Mouse (Mus musculus) intestine, embryonic 16.5 days (tissue): Measurements from ENCODE around the gene Ctsh. TPM values are rescaled to one million over a fixed set of nuclear protein-coding genes. Genes with fewer than 3 reads are reported as not detected.

Source experiments
- ATAC-seq: fragments of 200-750 bp; cut with Nextera tagmentation; 2 replicates; pipeline ENCODE4 v1.8.0; 2017; ENCODE audit warnings: moderate TSS enrichment, moderate library complexity
- H3K27ac ChIP-seq: fragments of 300-500 bp; sonication (generic); 2 replicates; pipeline ENCODE4 v1.5.1; 2014; ENCODE audit warnings: mild to moderate bottlenecking, low read length
- H3K27me3 ChIP-seq: fragments of 300-500 bp; sonication (generic); replicated peaks from 2 replicates; pipeline ENCODE4 v1.6.1; 2014; ENCODE audit warnings: low read length, control low read depth, mixed read lengths; ENCODE audit not compliant: control insufficient read depth, insufficient read depth
- H3K36me3 ChIP-seq: fragments of 300-500 bp; sonication (generic); 2 replicates; pipeline ENCODE4 v1.6.1; 2014; ENCODE audit warnings: low read length, control low read depth; ENCODE audit not compliant: control insufficient read depth, insufficient read depth
- H3K4me1 ChIP-seq: fragments of 300-500 bp; sonication (generic); 2 replicates; pipeline ENCODE4 v1.6.1; 2014; ENCODE audit warnings: low read length, control low read depth, mixed read lengths; ENCODE audit not compliant: control insufficient read depth, insufficient read depth
- H3K4me2 ChIP-seq: fragments of 300-500 bp; sonication (generic); 2 replicates; pipeline ENCODE4 v1.6.1; 2014; ENCODE audit warnings: low read depth, low read length, control low read depth
- H3K4me3 ChIP-seq: fragments of 300-500 bp; sonication (generic); 2 replicates; pipeline ENCODE4 v1.5.1; 2014; ENCODE audit warnings: mild to moderate bottlenecking, low read length
- H3K9ac ChIP-seq: fragments of 300-500 bp; sonication (generic); 2 replicates; pipeline ENCODE4 v1.6.1; 2014; ENCODE audit warnings: low read depth, low read length
- H3K9me3 ChIP-seq: fragments of 300-500 bp; sonication (generic); 2 replicates; pipeline ENCODE4 v1.6.1; 2016; ENCODE audit warnings: low read length, control low read depth; ENCODE audit not compliant: control insufficient read depth
- WGBS: fragments of 180-500 bp; shearing (Covaris S2); extraction: QIAGEN DNeasy Blood & Tissue Kit; methylation state at CpG from one replicate; pipeline ENCODE4 v1.1.7; 2014; 5-methylcytosine and 5-hydroxymethylcytosine counted together
- polyA plus RNA-seq: library from polyadenylated mRNA; unstranded; fragments of >200 nt; fragmentation: Nextera tagmentation; extraction: Ambion mirVana; gene quantifications from 2 replicates; pipeline ENCODE4 v1.2.1, GENCODE M21; 2015

Ctsh gene
- polyA plus RNA-seq, result 56.9 and 59.4 TPM in 2 replicates

DNA sequence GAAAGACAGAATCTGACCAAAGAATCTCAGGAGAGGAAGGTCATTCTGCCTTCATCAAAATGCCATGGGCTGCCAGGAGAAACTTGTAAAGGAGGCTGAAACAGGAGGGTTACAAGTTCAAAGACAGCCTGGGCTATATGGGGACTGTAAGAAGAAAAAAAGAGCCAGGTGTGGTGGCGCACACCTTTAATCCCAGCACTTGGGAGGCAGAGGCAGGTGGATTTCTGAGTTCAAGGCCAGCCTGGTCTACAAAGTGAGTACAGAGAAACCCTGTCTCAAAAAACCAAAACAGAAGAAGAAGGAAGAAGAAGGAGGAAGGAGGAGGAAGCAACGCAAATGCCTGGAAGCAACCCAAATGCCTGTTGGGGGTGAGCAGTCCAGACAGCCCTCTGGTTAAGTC is at the start of gene Ctsh:
Ctsh (plus strand) TSS at position 301 of the 400 bp plus-strand sequence.
- H3K4me1 ChIP-seq, result no peaks in the 10 kb centered on the region
- no peaks in the 10 kb centered on the region for H3K36me3 ChIP-seq
- no peaks in the 10 kb centered on the region for H3K27me3 ChIP-seq
- H3K27ac ChIP-seq, result no peak within 1 kb of the TSS
- H3K9me3 ChIP-seq, result no peaks in the 10 kb centered on the region
- H3K4me3 ChIP-seq, result peak within 1 kb of the TSS; percentile 59
- H3K9ac ChIP-seq, result peak within 1 kb of the TSS; percentile 70
- 77% methylated on average over 2 of the region's 2 CpGs for WGBS
- H3K4me2 ChIP-seq, result peak within 1 kb of the TSS; percentile 94
- no peak for ATAC-seq

DNA sequence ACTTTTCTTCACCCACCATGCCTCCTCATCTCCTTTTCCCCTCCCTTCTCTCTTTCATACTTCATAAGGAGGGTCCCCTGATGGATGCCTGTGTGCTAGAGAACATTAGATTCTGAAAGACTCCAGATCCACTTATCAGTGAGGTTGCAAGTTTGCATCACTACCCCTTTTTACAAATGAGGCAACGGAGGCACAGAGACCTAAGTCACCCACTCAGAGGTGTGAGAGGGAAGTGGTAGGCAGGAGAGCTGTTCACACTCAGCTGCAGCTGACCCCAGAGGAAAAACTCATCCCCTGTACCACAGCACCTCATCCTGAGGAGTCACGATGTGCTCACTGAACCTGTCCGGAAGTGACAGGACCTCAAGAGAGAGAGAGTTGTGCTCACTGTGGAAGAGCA is 47.5 kb upstream of the Ctsh start:
- Histone ChIP-seq H3K36me3 (no peaks in the 10 kb centered on the region), H3K27ac (no peak overlapping the region), H3K9me3 (no peaks in the 10 kb centered on the region), H3K9ac (no peak overlapping the region), H3K4me1 (no peaks in the 10 kb centered on the region), H3K27me3 (no peaks in the 10 kb centered on the region), H3K4me3 (no peak overlapping the region), H3K4me2 (no peak overlapping the region)
- WGBS, result 86% methylated on average over 3 of the region's 3 CpGs
- ATAC-seq, result no peak

DNA sequence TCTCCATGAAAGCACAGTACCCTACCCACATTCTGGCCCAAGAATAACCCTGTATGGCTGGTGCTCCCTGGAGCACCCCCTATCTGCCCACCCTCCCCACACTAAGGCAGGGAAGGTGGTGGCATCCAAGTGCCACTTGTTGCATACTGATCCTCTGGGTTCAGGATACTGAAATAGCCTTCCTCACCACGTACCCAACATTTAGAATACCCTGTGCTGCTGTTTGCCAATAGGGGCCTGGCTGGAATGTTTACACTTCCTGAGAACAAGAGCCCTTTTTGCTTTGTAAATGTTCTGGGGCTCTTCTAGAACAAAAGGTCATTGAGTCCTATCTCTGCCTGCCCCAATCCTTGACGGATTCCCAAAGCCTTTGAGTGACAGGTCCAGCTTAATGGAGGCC is 46.9 kb upstream of the Ctsh start:
- Histone ChIP-seq H3K4me1 (no peaks in the 10 kb centered on the region), H3K9me3 (no peaks in the 10 kb centered on the region), H3K9ac (no peak overlapping the region), H3K27me3 (no peaks in the 10 kb centered on the region), H3K36me3 (no peaks in the 10 kb centered on the region), H3K27ac (no peak overlapping the region), H3K4me2 (no peak overlapping the region), H3K4me3 (no peak overlapping the region)
- WGBS, result 24% methylated on average over 2 of the region's 2 CpGs
- ATAC-seq, result no peak

DNA sequence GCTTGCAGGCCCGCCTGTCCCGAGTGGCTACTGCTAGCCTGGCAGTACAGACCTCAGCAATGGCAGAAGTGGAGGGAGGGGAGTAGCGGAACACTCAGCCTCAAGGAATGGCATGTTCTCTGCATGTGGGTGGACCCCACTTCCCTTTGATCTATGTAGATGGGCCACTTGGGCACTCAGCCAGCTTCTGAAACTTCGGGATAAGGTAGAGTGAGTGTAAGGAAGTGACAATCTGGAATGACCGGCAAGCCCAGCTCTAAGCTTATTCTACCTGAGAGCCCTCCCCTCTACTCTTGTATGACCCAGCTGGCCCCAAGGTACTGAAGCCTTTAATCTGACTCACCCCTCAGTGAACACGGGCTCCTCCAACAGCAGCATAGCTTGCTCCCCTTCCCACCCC is 45.8 kb upstream of the Ctsh start:
- Histone ChIP-seq H3K27ac (no peak overlapping the region), H3K9me3 (no peaks in the 10 kb centered on the region), H3K9ac (no peak overlapping the region), H3K4me2 (no peak overlapping the region), H3K4me1 (no peaks in the 10 kb centered on the region), H3K4me3 (no peak overlapping the region), H3K27me3 (no peaks in the 10 kb centered on the region), H3K36me3 (no peaks in the 10 kb centered on the region)
- ATAC-seq, result no peak
- WGBS, result 80% methylated on average over 6 of the region's 6 CpGs

DNA sequence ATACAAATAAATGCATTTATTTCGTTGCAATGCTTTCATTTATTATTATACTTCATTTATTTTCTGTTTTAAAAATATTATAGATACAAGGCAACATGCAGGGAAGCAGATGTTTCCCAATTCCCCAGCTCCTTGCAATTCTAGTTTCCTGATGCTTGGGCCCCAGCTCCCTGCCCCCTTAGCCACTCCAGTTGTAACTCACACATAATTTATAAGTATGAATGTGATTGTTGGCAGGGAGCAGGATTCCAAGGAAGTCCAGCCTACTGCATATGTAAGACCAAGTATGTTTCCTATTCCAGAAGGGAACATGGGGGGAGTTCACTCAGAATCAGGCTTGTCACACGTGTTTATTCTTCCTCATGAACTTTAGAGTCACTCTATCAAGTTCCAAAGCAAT is 42.1 kb upstream of the Ctsh start:
- Histone ChIP-seq H3K4me1 (no peaks in the 10 kb centered on the region), H3K36me3 (no peaks in the 10 kb centered on the region)
- WGBS, result 49% methylated on average over 2 of the region's 2 CpGs

DNA sequence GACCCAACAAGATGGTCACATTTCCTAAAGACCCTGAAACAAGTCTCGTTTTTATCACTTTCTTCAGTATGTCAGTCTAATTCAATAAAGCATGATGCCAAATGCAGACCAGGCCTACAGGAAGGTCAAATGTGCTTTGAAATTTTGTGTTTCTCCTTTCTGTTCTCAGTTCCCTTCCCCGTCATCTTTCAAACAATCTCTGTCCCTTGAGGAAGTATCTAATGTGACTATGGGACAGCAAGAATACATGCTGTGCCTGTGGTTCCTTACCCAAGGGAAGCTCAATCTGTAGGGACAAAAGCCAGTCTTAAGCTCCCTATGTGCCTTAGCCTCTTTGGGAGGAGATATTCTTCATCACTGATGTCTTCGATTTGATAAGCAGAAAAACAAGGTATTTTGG is 39.3 kb upstream of the Ctsh start:
- Histone ChIP-seq H3K4me3 (no peak overlapping the region), H3K36me3 (no peaks in the 10 kb centered on the region), H3K9me3 (no peaks in the 10 kb centered on the region), H3K27ac (no peak overlapping the region), H3K4me2 (no peak overlapping the region), H3K9ac (no peak overlapping the region), H3K27me3 (no peaks in the 10 kb centered on the region), H3K4me1 (no peaks in the 10 kb centered on the region)
- WGBS, result 84% methylated on average over 3 of the region's 3 CpGs
- no peak for ATAC-seq

More for the DNA sequence above, 42.1 kb upstream of the Ctsh start:
- no peak for ATAC-seq
- Histone ChIP-seq H3K9me3 (no peaks in the 10 kb centered on the region), H3K4me2 (no peak overlapping the region), H3K27me3 (no peaks in the 10 kb centered on the region), H3K9ac (no peak overlapping the region), H3K27ac (no peak overlapping the region), H3K4me3 (no peak overlapping the region)

DNA sequence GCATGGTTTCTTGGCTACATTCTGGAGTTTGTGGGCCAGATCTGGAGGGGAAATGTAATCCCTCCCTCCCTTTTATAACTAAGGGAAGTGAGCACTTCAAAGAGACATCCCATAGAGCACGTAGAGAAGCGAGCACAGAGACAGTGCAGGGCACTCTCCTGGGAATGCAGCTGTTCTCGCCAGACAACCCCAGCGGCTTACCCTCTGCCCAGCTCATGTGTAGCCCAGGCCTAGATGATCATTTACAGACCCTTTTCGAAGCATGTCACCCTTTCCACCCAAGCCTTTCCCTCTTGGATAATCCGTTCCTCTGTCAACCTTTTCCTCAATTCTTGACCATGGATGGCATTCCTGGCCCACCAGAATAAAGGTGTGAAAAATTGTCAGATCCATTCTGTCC is 37.7 kb upstream of the Ctsh start:
- Histone ChIP-seq H3K4me3 (no peak overlapping the region), H3K9ac (no peak overlapping the region), H3K27ac (no peak overlapping the region), H3K27me3 (no peaks in the 10 kb centered on the region), H3K36me3 (no peaks in the 10 kb centered on the region), H3K9me3 (no peaks in the 10 kb centered on the region), H3K4me2 (no peak overlapping the region), H3K4me1 (no peaks in the 10 kb centered on the region)
- 64% methylated on average over 6 of the region's 6 CpGs for WGBS
- ATAC-seq, result no peak

DNA sequence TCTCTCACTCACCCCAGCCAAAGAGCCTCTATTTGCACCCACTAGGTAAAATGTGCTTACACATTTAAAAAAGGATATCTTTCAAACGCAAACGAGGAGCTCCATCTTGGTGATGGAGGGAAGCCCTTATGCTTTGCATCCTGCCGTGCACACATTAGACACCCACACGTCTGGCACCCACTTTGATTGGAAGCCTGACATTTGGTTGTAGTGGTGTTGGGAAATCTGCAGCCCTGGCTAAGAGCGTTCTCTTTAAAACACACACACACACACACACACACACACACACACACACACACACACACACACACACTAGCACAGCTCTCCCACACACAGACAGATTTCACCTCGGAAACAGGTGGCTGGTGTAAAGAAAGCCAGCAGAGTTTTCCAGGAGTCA is 33.1 kb upstream of the Ctsh start:
- no peaks in the 10 kb centered on the region for H3K9me3 ChIP-seq
- no peak overlapping the region for H3K4me3 ChIP-seq
- no peaks in the 10 kb centered on the region for H3K27me3 ChIP-seq
- ATAC-seq, result no peak
- H3K9ac ChIP-seq, result no peak overlapping the region
- no peaks in the 10 kb centered on the region for H3K4me1 ChIP-seq
- WGBS, result 74% methylated on average over 6 of the region's 6 CpGs
- no peak overlapping the region for H3K27ac ChIP-seq
- H3K36me3 ChIP-seq, result no peaks in the 10 kb centered on the region
- no peak overlapping the region for H3K4me2 ChIP-seq

DNA sequence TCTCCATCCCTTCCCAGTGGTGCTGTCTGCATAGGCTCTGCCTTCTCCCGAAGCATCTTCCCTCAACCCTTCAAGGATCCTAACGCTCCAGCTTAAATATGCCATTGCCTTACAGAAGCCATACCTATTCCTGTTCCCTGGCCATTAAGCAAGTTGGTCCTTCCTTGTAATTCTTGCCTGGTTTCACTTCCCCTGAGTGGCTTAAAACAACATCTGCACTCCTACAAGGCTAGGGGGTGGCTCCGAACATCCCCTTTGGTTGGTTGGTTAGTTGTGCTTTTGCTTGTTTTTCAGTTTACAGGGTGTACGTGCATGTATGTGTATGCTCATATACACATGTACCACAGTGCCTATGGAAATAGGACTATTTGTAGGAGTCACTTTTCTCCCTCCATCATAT is 32.5 kb upstream of the Ctsh start:
- ATAC-seq, result no peak
- 87% methylated on average over 4 of the region's 4 CpGs for WGBS
- no peaks in the 10 kb centered on the region for H3K4me1 ChIP-seq
- H3K9me3 ChIP-seq, result no peaks in the 10 kb centered on the region
- H3K36me3 ChIP-seq, result no peaks in the 10 kb centered on the region
- H3K27ac ChIP-seq, result no peak overlapping the region
- H3K9ac ChIP-seq, result no peak overlapping the region
- H3K4me3 ChIP-seq, result no peak overlapping the region
- no peak overlapping the region for H3K4me2 ChIP-seq
- H3K27me3 ChIP-seq, result no peaks in the 10 kb centered on the region

DNA sequence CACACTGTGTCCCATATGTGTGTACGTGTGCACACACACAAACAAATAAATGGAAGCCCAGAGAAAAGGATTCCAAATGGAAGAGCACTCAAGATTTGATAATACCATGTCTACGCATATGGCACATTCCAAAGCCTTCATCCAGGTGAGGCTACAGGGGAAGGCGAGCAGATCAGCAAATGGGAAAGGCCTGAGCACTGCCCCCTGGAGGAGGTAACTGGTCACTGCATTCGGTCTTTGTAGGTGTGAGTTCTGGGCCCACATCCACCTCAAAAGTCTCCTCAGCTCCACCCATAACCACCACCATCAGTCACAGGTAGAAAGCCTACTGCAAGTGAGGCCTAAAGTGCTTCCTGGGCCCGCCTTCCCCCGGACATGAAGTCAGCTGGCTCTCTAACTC is 26.2 kb upstream of the Ctsh start:
- no peaks in the 10 kb centered on the region for H3K36me3 ChIP-seq
- WGBS, result 91% methylated on average over 6 of the region's 6 CpGs
- no peak overlapping the region for H3K9ac ChIP-seq
- H3K27ac ChIP-seq, result no peak overlapping the region
- H3K9me3 ChIP-seq, result no peaks in the 10 kb centered on the region
- ATAC-seq, result no peak
- H3K27me3 ChIP-seq, result no peaks in the 10 kb centered on the region
- H3K4me3 ChIP-seq, result no peak overlapping the region
- no peak overlapping the region for H3K4me2 ChIP-seq
- no peaks in the 10 kb centered on the region for H3K4me1 ChIP-seq
